Mouse (Mus musculus) thymus, postnatal 36 days (tissue): ENCODE measurements around the gene D630003M21Rik.

Experiments
- DNase-seq, 2 experiments: peaks; one replicate each; pipeline ENCODE4 v3.0.0; 2022; ENCODE audit warnings: mixed read lengths in 2 of 2

Gene D630003M21Rik

DNA sequence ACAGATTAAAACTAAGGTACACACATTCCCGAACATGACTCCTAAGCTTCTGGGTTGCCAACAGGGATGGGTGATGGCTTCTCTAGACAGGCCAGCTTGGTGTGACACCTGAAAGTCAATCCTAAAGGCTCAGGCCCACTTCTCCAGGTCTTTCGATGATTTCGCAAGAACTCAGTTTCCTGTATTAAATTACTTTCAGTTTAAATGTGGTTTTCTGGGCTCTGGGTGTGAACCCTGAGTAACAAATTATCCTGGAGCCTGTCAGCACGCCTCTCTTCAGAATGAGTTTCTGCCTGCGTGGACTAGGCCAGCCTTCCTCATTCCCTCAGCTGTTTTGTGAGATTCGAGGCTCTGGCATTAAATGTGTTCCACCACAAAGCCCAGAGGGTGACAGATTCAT, 66.0 kb downstream of the D630003M21Rik start:
- no peak for DNase-seq

GRCm38 (mm10) chr2:158161761-158162160, 67.3 kb downstream of the D630003M21Rik start:
- DNase-seq = no peak

DNA sequence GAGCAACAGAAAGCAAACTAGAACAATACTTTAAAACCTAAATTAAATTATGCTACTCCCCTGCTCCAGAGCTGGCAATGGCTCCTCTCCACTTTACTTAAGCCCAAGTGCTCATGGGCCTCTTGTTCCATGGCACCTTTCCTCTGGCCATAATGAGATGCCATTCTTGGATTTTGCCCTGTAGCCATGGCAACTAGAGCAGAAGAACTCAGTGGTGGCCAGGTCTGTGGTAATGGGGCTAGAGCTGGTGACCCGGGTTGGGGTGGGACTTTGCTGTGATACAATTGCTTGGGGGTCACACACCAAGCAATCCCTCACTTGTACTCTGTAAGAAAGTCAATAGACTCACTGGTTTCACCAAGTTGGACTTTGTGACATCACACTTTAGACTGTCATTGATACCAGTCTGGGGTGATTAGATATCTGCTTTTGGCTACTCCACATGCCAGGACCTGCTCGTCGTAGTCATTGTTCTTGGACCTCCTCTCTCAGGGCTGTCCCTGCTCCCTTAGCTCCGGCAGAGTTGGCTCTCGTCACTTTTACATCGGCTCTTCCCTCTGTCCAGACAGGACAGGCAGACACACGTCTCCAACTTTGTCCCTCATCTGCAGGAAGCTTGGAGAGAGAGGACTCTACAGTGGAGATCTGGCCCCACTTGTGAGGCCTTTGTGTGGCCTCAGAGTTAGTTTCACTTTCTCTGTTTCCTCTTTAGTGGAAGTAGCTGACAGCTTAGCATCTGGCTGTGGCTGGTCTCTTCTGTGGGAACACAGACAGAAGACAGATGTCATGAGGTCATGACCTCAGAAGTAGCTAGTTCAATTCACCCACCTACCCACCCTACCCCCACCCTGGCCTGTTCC, 69.4 kb downstream of the D630003M21Rik start:
- DNase-seq = peak; percentile 18 to 30

- DNase-seq = no peak
Observed at GRCm38 (mm10) chr2:158157654-158158053, 71.4 kb downstream of the D630003M21Rik start.

DNA sequence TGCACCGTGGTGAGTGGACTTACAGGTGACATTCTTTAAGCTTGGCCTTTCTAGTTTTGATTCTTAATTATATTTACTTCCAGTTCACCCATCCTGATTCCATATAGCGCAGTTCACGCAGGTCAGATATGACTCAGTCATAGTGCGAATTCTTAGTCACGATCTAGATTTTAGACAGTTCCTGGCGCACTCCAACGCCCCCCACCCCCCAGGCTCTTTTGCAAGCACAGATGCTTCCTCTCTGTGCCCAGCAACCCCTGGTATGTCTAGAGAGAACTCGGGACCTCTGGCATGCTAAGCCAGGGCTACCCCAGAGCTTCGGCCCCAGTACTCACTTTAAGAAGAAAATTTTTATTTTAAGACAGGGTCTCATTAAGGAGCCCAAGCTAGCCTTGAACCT, 72.5 kb downstream of the D630003M21Rik start:
- no peak for DNase-seq

GRCm38 (mm10) chr2:158155615-158156014, 73.4 kb downstream of the D630003M21Rik start:
- no peak for DNase-seq

GRCm38 (mm10) chr2:158155101-158155500, 73.9 kb downstream of the D630003M21Rik start:
- no peak for DNase-seq

DNA sequence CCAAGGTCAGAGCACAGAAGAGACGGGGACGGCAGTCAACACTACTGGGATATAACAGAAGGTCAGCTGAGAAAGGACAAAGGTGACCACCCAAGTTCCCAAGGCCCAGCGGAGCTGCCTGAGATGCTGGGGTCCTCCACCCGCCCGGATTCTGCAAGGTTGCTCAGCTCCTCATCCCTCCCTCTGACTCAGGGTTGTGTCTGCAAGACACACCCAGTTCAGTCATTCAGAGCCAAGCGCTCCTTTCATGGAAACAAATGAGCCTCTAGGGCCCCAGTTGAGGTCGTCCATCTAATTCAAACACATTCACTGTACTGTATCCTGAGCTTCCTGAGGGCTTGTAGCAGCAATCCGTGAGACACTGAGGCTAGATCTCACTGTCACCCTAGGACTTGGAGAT, 74.4 kb downstream of the D630003M21Rik start:
- no peak for DNase-seq

DNA sequence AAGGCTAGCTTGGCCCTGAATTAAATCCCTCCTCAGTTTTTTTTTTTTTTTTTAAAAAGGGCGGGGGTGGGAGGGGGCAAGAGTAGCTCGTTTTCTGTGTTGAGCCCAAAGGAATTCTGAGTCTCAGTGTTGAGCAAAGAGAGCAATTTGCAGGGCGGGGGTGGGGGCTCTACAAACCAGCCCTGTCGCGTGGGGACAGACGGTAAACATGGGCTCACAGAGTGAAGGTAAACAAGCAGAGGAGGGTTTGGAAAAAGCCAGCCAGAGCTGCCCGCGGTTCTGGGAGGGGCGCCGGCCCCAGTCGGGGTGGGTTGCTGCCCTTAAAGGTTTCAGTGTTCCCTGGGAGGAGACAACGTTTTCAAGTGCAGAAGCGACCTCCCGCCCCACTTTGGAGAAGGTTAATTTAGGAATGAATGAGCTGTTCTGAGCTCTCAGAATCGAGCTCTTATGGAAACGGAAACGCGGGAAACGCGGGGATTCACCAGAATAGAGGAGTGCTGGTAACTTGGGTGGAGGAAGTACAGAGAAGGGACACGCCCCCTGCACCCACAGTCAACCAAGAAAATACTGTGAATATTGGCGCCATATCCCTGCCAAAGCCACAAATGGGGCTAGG, 75.2 kb downstream of the D630003M21Rik start:
- DNase-seq = peak; percentile 34 to 40

DNA sequence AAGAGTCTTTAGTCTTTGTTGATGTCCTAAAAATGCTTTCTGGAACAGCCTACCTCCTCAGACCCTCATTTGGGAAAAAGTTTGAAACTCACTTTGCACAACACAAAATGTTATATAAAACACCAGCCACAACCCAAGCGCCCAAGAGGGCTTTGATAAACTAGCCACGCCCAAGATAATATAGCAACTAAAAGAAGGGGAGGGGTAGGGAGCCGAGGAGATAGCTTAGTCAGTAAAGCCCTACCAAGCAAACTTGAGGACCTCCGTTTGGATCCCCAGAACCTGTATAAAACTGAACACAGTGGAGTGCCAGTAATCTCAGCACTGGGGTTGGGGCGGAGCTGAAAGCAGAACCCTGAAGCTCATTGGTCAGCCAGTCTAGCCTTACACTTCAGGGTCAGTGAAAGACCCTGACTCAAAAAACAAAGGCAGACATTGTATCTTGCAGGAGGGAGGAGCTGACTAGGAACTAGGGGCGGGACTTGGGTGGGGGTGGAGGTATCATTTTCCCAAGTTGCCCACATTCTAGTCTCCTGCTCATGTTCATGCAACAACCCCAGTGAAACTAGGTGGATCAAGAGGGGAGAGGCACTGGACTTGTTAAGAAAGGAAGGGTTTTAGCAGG, 76.2 kb downstream of the D630003M21Rik start:
- no peak for DNase-seq

DNA sequence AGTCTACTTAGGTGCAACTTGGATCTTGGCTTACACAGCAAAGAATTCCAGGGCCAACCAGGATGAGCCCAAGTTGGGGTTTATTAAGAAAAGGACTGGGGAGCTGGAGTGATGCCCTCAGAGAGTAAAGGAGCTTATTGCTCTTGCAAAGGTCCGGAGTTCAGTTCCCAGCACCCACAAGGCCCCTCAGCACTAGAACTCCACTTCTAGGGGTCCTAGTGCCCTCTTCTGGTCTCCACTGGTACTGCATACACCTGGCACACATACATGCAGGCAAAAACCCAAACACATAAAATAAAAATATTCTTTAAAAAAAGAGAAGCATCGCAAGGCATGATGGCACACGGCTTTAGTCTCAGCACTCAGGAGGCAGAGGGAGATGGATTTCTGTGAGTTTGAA, 77.9 kb downstream of the D630003M21Rik start:
- no peak for DNase-seq

DNA sequence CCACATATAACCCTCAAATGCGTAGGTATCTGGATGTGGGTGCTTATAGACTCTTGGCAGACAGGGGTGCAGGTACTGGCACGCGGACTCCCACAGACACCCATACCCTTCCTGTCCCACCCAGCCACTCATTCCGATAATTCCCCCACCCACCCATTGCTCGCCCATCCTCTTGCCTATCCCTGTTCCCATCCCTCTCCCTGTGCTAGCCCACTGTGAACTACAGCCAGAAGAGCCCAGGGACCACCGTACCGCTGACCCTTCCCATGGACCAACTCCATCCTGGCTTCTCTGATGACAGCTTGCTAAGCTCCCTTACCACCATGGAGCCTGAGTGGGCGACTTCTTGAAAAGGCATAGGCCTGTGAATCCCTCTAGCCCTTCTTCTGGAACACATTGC, 82.1 kb downstream of the D630003M21Rik start:
- DNase-seq = no peak

DNA sequence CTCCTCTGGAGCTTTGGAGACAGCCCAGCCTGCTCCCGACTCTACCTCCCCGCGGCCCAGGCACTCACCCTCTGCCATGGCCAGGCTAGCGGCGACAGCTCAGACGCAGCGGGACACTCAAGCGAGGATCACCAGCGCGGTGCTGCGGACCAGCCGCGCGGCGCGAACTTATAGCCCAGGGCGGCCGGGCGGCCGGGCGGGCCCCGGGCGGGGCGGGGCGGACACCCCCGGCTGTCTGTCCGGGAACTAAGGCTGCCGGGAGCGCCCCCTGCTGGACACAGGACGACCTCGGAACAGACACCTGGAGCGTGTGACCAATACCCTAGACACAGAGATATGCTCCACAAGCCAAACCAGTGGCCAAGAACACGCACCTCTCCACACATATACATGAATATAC, 82.8 kb downstream of the D630003M21Rik start, which contains the start of gene Tgm2:
Tgm2 (minus strand) TSS at position 214 of the 400 bp plus-strand sequence.
- DNase-seq = peak; percentile 76 to 79

- no peak for DNase-seq
Observed at GRCm38 (mm10) chr2:158145528-158146065, 83.4 kb downstream of the D630003M21Rik start.

- no peak for DNase-seq
Observed at GRCm38 (mm10) chr2:158144750-158145527, 84.1 kb downstream of the D630003M21Rik start.

DNA sequence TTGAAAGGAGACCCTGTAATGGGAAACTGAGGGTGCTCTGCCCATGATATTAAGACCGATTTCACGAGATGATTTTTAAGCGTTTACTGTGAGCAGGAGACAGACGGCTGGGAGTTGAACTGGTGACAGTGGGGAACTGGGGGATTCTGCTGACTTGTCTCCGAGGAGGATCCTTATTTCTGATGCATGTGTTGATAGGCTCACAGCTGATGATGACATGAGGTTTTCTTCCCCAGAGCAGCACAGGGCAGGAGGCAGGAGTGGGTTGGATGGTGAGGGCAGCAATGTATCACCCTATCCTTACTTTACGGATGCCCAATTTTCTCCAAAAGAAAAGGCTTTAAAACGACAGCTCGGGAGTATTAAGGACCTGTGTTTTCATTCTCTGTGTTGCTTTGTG, 84.8 kb downstream of the D630003M21Rik start:
- DNase-seq = no peak

GRCm38 (mm10) chr2:158143816-158144215, 85.2 kb downstream of the D630003M21Rik start:
- DNase-seq = no peak

DNA sequence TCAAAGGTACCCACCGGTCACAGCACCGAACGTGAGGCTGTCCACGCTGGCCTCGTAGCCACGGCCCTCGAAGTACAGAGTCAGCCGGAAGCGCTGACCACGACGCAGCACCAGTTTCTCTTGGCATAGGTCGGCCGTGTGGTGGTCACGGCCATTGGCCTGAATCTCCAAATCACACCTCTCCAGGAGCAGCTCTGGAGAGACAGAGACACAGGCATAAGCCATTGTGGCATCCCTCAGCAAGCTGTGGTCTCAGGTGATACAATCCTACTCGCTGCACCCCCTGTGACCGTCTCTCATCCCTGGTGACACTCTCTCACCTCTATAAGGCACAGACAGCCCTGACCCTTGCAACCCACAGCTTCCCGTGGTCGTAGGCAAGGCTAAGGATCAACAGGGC, 86.0 kb downstream of the D630003M21Rik start:
- DNase-seq = no peak

- DNase-seq = no peak
Observed at GRCm38 (mm10) chr2:158141690-158142440, 87.2 kb downstream of the D630003M21Rik start.

DNA sequence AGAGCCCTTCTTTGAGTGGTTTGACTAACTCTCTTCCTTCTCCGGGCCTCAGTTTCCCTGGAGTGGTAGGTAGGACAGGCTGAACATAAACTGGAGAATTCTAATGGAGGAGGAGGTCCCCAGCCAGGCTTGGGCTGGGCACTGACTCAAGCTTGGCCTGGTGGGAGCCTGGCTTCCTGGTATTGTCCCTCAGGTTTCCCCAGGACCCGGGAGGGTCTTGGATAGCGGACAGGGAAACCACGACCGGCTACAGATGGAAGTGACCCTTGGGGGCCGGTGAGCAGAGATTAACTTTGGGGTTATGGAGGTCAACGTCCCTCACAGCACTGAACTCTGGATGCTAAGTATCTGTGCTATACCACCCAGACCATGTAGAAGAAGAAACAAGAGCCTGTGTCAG, 87.8 kb downstream of the D630003M21Rik start:
- no peak for DNase-seq

DNA sequence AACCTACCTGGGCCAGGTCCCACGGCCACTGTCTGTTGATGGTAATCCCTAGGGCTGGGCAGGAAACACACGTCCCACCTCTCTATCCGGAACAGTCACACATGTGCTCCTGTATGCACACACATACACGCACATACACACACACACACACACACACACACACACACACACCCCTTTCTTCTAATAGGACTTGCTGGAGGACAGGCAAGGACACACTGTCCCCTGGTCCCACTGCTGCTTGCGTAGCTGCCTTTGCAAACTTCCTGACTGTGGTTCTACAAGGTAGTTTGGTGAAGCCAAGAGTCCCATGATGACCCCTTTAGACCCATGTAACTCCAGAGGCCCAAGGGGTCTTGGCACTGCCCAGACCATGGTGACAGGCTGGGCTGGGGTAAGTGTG, 88.4 kb downstream of the D630003M21Rik start:
- no peak for DNase-seq

DNA sequence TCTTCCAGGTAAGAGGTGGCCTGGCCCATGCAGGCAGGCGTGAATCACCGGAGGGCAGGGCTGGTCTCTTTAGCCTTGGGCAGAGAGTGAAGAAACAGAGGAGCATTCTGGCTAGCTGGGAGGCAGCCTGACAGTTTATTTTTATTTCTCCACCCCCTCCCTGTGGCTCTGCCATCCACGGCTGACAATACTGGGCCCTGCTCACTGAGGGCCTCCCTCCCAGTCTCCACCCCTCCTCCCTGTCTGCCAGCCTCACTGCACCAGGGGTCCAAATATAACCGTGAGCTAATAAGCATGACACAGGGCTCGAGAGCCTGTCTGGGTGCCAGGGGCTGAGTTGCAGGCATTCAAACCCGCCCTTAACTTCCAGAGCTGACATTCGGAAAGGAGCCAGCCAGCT, 89.4 kb downstream of the D630003M21Rik start:
- DNase-seq = no peak
